Mouse (Mus musculus) T-helper 17 cell (primary cell): ENCODE results near the gene Tmbim7.
"Not testable (repeated sequence)": the region's sequence is repeated elsewhere in the genome, so short reads cannot be mapped to it uniquely, and the experiment has no call there.

Source experiments
- in situ Hi-C, 2 experiments: fragments of 300-600 bp; cut with MboI, MseI; formaldehyde crosslinking; loops; 1 replicate in 1 of 2; 2 replicates in 1 of 2; pipeline ENCODE4 v1.15.1; 2025; ENCODE audit warnings: high pct_unique_total_duplicates in 2 of 2

The Tmbim7 gene

DNA sequence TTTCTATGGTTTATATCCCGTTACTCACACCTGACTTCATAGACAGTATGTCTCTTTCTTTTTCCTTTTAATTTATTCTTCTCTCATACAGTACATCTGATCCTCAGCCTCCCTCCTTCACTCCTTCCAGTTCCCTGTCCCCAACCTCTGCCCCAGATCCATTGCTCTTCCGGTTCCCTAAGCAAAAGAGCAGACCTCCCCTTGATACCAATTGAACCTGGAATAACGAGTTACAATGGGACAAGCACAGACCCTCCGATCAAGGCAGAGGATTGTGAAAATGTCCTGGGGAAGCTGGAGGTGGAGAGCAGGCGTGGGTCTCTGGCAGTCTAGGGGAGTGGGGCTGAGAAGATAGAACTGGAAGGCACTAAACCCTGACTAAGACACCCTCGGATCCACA lies at the start of gene Tmbim7:
TSS of gene Tmbim7 (plus strand) at position 301 of the 400 bp plus-strand sequence.
- in situ Hi-C loops: no loop called here

DNA sequence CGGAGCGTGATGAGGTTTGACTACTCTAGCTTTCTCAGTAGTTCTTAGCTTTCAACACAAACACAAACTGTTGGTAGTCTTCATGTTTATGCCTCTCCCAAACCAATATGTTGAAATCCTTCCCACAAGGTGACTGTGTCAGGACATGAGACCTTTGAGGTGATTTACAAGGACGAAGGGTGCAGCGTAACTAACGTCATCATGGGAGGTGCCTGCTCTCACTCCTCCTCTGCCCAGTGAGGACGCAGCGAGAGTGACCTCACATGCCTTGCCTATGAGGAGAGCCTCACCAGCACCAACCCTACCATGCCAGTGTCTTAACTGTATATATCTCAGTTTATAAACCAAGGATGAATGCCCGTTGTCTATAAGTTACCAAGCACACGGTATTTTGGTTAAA lies 43.9 kb upstream of the Tmbim7 start:
- in situ Hi-C loops: no loop called here

- in situ Hi-C loops: no loop called here
Observed at GRCm38 (mm10) chr5:3609241-3609640, 41.7 kb upstream of the Tmbim7 start.

DNA sequence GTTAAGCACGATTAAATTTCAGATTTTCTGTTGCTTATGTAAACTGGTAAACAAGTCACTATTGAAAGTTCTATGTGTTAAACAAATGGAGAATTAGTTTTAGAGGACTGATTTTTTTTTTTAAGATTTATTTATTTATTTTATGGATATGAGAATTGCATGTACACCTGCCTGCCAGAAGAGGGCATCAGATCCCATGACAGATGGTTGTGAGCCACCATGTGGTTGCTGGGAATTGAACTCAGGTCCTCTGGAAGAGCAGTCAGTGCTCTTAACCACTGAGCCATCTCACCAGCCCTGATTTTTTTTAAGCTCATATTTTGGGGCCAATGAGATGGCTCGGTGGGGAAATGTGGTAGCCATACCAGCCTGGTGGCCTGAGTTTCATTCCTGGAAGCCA lies 39.1 kb upstream of the Tmbim7 start:
- in situ Hi-C loops: not testable (repeated sequence)

GRCm38 (mm10) chr5:3620486-3620885 lies 30.5 kb upstream of the Tmbim7 start:
- in situ Hi-C loops: no loop called here

DNA sequence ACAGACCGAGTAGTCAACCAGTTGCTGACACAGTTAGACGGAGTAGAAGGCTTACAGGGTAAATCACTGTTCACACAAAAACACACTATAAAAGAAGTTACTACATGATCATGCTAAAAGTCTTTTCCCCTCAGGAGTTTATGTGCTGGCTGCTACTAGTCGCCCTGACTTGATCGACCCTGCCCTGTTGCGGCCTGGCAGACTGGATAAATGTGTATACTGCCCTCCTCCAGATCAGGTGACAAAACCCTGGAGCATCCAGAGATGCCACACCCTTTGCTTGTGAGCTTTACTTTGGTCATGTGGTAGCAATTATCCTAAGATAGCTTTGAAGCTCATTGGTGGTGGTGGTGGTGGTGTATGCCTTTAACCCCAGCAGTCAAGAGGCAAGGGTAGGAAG lies 20.9 kb upstream of the Tmbim7 start:
- in situ Hi-C loops: no loop called here

GRCm38 (mm10) chr5:3631512-3632271 lies 19.3 kb upstream of the Tmbim7 start:
- in situ Hi-C loops: no loop called here

DNA sequence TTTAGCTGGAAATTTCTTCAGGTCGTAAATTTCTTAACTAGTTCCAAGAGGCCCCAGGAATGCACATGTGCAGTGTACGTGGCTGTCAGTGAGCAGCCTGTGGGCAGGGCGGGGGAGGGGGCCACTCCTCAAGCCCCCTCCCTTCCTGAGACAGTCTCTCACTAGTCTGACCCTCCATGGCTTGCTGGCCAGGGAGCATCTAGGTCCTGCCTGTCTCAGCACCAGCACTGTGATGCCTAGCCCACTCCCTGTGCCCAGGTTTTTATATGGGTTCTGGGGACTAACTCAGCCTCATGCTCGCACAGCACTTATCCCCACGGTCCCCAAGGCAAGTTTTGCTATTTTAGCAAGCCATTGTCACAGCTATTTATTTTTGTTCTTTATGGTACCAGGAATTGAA lies 18.7 kb upstream of the Tmbim7 start:
- in situ Hi-C loops: no loop called here

GRCm38 (mm10) chr5:3633315-3633714 lies 17.7 kb upstream of the Tmbim7 start:
- in situ Hi-C loops: no loop called here

GRCm38 (mm10) chr5:3633951-3634350 lies 17.0 kb upstream of the Tmbim7 start:
- in situ Hi-C loops: no loop called here

DNA sequence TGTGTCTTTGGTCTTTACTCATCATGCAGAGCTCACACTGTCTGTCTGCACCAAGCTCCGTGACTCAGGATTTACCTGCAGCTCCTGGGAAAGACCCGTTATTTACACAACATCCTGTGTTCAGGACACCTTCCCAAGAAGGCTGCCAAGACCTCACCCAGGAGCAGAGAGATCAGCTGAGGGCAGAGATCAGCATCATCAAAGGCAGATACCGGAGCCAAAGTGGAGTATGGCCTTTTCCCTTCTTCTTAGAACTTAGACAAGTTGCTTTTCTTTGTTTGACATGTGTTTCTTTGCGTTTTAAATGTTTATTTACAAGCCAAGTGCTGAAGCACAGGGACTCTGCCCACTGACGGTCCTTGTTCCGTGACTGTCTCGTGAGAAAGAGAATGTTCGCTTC lies 15.7 kb upstream of the Tmbim7 start:
- in situ Hi-C loops: no loop called here

DNA sequence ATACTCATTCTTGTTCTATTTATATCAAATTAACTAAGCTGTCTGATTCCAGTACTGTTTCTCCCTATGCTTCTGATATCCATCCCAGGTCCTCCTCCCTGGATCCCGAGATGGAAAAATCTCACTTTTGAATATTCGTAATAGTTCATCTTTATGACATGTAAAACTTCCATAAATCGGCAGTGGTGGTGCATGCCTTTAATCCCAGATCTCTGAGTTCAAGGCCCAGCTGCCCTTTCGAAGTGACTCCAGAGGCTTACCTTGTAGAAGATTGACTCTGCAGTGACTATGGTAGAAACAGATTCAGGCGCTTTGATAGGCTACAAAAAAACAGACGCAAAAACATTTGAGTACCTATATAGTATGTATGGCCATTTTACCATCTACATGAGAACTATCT lies 6.4 kb upstream of the Tmbim7 start:
- in situ Hi-C loops: no loop called here

DNA sequence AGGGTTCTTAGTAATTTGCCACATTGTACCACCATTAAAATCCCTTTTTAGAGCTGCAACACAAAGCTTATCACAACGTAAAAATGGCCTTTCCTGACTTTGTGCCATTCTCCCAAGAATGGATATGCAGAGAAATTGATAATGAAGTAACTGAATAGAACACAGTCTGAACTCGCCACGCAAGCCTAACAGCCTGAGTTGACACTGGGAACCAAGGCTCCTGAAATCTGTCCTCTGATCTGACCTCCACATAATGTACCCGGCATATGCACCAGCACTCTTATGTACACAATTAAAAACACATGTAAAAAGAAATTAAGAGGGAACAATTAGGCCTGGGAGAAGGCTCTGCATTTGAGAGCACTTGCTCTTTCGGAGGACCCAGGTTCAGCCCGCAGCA lies 5.7 kb upstream of the Tmbim7 start:
- in situ Hi-C loops: no loop called here

GRCm38 (mm10) chr5:3646539-3646938 lies 4.4 kb upstream of the Tmbim7 start:
- in situ Hi-C loops: no loop called here

DNA sequence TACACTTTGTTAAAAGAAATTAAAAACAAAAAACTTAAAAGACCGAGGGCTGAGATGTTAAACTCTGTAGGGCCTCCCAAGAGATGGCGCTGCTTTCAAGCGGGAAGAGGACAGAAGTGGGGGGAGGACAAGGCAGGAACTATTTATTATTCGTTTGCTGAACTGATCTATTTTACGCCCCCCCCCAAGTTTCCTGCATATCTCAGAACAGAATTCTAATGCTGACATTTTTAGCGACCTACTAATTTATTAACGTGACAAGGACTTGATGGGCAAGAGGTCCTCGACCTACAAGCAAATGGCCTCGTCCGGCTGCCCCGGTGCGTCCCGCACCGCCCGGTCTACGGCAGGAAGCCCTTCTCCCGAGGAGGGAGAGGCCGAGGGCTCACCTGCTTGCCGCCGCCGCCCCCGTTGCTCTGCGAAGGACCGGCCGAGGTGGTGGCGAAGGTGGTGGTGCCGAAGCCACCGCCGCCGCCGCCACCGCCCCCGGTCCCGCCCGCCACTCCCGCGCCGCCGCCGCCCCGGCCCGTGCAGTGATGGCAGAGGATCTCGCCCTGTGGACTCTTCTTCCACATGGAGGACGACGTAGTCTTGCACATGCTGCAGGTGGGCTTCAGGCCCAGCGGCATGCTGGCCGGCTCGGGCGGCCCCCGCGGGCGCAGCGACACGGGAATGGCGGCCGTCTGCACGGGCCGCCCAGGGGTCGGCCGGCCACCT lies 3.8 kb upstream of the Tmbim7 start:
- in situ Hi-C loops: no loop called here

GRCm38 (mm10) chr5:3647708-3648121 lies 3.3 kb upstream of the Tmbim7 start:
- in situ Hi-C loops: no loop called here

GRCm38 (mm10) chr5:3648206-3648848 lies 2.7 kb upstream of the Tmbim7 start:
- in situ Hi-C loops: no loop called here

GRCm38 (mm10) chr5:3648849-3649210 lies 2.2 kb upstream of the Tmbim7 start:
- in situ Hi-C loops: no loop called here

GRCm38 (mm10) chr5:3651621-3652020 lies 640 bp downstream of the Tmbim7 start:
- in situ Hi-C loops: no loop called here

- in situ Hi-C loops: not testable (repeated sequence)
Observed at GRCm38 (mm10) chr5:3652903-3653575, 2.1 kb downstream of the Tmbim7 start.

DNA sequence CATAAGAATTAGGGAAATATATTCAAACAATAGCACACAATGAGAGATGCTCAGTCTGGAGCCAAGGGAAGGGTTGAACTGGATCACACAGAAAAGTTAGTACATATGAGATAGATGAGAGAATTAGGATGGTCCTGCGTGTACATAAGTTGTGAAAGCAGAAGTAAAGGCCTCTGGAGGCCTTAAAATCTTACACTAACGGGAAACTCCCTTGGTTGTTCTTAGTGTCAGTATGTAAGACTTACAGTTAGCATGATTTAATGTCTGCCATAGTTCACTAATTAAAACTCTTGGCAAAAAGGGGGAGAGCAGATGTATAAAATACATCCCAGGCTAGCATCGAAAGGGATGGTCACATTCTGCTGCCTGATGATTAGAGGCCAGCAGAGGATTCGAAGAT lies 2.8 kb downstream of the Tmbim7 start:
- in situ Hi-C loops: no loop called here

DNA sequence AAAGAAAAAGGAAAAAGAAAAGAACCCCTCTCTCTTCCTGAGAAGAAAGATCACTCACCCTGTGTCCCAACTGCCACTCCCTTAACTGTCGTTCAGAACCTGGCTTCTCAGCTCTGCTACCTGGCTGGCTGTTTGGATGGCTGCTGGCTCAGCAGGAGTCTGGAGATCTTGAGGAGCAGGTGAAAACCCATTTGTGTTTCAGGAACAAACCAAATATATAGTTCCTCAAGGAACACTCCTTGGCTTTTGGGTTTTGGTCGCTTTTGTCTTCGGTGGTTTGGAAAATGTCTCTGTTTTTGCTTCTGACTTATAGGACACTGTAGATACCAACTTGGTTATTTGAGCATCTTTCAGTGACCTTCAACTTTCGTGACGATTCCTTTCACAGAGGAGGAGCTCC lies 6.1 kb downstream of the Tmbim7 start, which contains the start of gene Gatad1:
TSS of gene Gatad1 (minus strand) at position 101 of the 400 bp plus-strand sequence.
- in situ Hi-C loops: no loop called here
